Mouse (Mus musculus): ENCODE results near the gene Tesc. TPM values are rescaled to one million over a fixed set of nuclear protein-coding genes. Genes with fewer than 3 reads are reported as not detected.

Gene Tesc
- polyA plus RNA-seq, 1 experiment from 2014 or later, result 3.4 TPM

DNA sequence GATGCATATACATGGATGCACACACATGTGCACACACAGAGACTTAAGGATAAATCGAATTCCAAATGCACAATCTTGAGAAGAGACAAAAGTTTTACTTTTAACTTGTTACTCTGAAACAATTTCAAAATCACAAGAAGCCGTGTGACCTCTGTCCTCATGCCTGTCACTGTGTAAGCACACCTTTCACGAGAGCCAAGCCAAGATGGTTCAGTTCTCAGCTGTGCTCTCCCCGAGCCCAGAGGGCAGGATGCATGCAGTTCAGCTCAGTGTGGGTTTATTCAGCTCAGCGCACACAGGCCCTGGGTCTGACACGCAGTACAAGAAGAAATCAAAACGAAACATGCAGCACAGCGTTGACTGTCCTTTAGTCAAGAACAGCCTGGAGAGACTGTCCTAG lies 78.0 kb downstream of the Tesc start:
- WGBS, result 87% methylated on average over 8 of the region's 8 CpGs

DNA sequence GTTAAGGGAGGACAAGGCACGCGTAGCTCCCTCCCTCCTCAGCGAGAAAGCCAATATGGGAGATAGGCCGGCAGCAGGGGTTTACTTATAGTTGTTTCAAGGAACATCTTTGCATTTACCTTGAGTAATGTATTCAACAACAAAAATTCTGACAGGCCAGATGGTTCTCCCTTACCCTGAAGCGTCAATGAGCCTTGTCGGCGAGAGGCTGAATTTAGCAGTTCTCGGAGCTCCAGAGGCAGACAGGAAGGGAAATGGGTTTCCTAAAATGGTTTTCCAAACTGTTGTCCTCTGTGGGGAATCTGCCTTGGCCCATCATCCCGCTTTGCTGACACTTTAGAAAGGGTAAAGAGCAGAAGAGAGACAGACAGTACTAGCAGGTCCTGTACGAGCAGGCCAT lies 79.1 kb downstream of the Tesc start:
- no peaks in the 10 kb centered on the region for H3K4me1 ChIP-seq (ENCODE audit: control insufficient read depth, insufficient read depth, low read length)

More for the DNA sequence above, 78.0 kb downstream of the Tesc start:
- H3K9me3 ChIP-seq (replicated peaks; ENCODE audit: control insufficient read depth, low read length), result no peaks in the 10 kb centered on the region
- no peaks in the 10 kb centered on the region for H3K4me1 ChIP-seq (ENCODE audit: control insufficient read depth, insufficient read depth, low read length)
- H3K4me3 ChIP-seq (ENCODE audit: low read depth, low read length), result no peak overlapping the region
- H3K27ac ChIP-seq (replicated peaks; ENCODE audit: low read depth, low read length), result no peak overlapping the region
- ATAC-seq (replicated peaks; ENCODE audit: insufficient number of reproducible peaks, low FRiP score, low TSS enrichment, low read depth), result no peak
- no peaks in the 10 kb centered on the region; the same call in 1 of the 2 replicates for H3K36me3 ChIP-seq (replicated peaks; ENCODE audit: control insufficient read depth, insufficient read depth, low read depth, low read length)
- no peak overlapping the region for H3K9ac ChIP-seq (replicated peaks; ENCODE audit: low read length)
- H3K4me2 ChIP-seq (ENCODE audit: low read depth, low read length), result no peak overlapping the region
- no peaks in the 10 kb centered on the region for H3K27me3 ChIP-seq (ENCODE audit: control insufficient read depth, insufficient read depth, low read length)
- no peak for DNase-seq (ENCODE audit: low spot score)

DNA sequence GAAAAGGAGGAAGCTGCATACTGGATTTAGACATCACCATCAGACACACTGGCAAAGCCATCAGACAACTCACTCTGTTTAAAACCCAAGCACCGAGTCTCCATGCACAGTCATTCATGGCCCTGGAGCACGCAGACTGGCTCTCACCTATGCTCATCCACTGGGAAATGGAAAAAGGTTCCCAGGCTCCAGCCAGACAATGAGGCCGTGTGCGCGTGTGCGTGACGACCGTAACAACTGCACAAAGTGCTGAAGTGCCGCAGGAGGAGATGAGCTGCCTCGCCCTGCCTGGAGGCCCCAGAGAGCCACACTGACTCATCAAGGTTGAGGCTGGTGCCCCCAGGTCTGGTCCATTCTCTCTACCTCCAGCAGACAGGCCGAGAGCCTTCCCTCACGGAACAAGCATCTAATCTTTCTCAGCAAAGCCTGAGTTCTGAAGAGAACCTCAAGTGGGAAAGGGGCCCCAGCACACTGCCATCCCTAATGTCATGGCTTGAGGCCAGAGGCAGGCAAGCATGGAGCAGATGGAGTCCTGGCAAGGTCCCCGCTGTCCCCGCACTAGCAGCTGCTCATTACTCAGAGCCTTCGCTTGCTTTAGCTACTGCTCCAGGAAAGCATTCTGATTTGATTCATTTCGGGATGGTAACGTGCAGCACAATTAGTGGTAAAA lies 80.7 kb downstream of the Tesc start:
- DNase-seq (ENCODE audit: low spot score), result no peak
- Histone ChIP-seq H3K27me3 (ENCODE audit: control insufficient read depth, insufficient read depth, low read length) (no peaks in the 10 kb centered on the region), H3K9me3 (replicated peaks; ENCODE audit: control insufficient read depth, low read length) (no peaks in the 10 kb centered on the region), H3K27ac (replicated peaks; ENCODE audit: low read depth, low read length) (no peak overlapping the region), H3K4me3 (ENCODE audit: low read depth, low read length) (no peak overlapping the region), H3K36me3 (replicated peaks; ENCODE audit: control insufficient read depth, insufficient read depth, low read depth, low read length) (peaks cover 8% of the 10 kb centered on the region), H3K9ac (replicated peaks; ENCODE audit: low read length) (no peak overlapping the region), H3K4me2 (ENCODE audit: low read depth, low read length) (no peak overlapping the region), H3K4me1 (ENCODE audit: control insufficient read depth, insufficient read depth, low read length) (no peaks in the 10 kb centered on the region)
- no peak for ATAC-seq (replicated peaks; ENCODE audit: insufficient number of reproducible peaks, low FRiP score, low TSS enrichment, low read depth)
- 85% methylated on average over 17 of the region's 17 CpGs for WGBS

More for the DNA sequence above, 79.1 kb downstream of the Tesc start:
- Histone ChIP-seq H3K27ac (replicated peaks; ENCODE audit: low read depth, low read length) (no peak overlapping the region), H3K36me3 (replicated peaks; ENCODE audit: control insufficient read depth, insufficient read depth, low read depth, low read length) (peaks cover 8% of the 10 kb centered on the region), H3K9me3 (replicated peaks; ENCODE audit: control insufficient read depth, low read length) (no peaks in the 10 kb centered on the region), H3K4me3 (ENCODE audit: low read depth, low read length) (no peak overlapping the region), H3K27me3 (ENCODE audit: control insufficient read depth, insufficient read depth, low read length) (no peaks in the 10 kb centered on the region), H3K9ac (replicated peaks; ENCODE audit: low read length) (no peak overlapping the region), H3K4me2 (ENCODE audit: low read depth, low read length) (no peak overlapping the region)
- no peak for ATAC-seq (replicated peaks; ENCODE audit: insufficient number of reproducible peaks, low FRiP score, low TSS enrichment, low read depth)
- WGBS, result 95% methylated on average over 10 of the region's 10 CpGs
- no peak for DNase-seq (ENCODE audit: low spot score)

DNA sequence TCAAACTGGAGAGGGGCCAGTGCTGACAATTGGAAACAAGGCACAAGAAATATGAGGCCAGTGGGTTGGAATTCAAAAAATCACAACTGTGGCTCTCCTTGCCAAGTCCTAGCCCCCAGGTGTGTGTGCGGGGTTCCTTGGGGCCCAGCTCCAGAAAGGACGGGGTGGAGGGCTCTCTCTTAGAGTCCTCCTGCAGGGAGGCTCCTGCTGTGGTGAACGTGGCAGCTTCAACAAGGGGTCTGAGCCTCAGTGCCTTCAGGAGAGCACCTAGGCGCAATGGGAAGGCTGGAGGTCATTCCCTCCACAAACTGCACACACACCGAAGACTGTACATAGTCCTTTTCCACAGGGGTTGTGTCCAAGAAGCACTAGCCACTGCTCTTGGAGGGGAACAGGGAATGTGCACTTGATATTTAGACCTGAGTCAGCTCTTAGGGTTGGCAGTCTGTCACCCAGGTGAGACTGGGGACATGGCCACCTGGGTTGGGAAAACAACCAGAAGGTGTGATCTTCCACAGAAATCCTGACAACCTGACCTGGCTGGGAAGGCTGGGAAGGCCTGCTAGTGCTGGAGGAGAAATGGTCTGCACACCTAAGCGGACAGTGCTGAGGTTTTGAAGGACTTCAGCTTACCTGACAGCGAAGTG lies 81.4 kb downstream of the Tesc start:
- Histone ChIP-seq H3K9ac (replicated peaks; ENCODE audit: low read length) (no peak overlapping the region), H3K9me3 (replicated peaks; ENCODE audit: control insufficient read depth, low read length) (no peaks in the 10 kb centered on the region), H3K4me3 (ENCODE audit: low read depth, low read length) (no peak overlapping the region), H3K27ac (replicated peaks; ENCODE audit: low read depth, low read length) (no peak overlapping the region), H3K4me1 (ENCODE audit: control insufficient read depth, insufficient read depth, low read length) (no peaks in the 10 kb centered on the region), H3K27me3 (ENCODE audit: control insufficient read depth, insufficient read depth, low read length) (no peaks in the 10 kb centered on the region), H3K36me3 (replicated peaks; ENCODE audit: control insufficient read depth, insufficient read depth, low read depth, low read length) (peaks cover 8% of the 10 kb centered on the region), H3K4me2 (ENCODE audit: low read depth, low read length) (no peak overlapping the region)
- no peak for DNase-seq (ENCODE audit: low spot score)
- no peak for ATAC-seq (replicated peaks; ENCODE audit: insufficient number of reproducible peaks, low FRiP score, low TSS enrichment, low read depth)
- 87% methylated on average over 7 of the region's 7 CpGs for WGBS

Other genes starting within 250 kb of the Tesc start
- 0.15 and 0.25 TPM in 2 replicates for gene Nos1, start 246.7 kb upstream of the Tesc start, polyA plus RNA-seq (2014; fragmentation: Nextera tagmentation; extraction: Ambion mirVana)
- 67.6 and 74.6 TPM in 2 replicates for gene Fbxo21, start 51.0 kb upstream of the Tesc start, polyA plus RNA-seq (2014; fragmentation: Nextera tagmentation; extraction: Ambion mirVana)
- gene Fbxw8, start 127.7 kb downstream of the Tesc start, polyA plus RNA-seq (2014; fragmentation: Nextera tagmentation; extraction: Ambion mirVana), result 22.2 and 22.3 TPM in 2 replicates
- gene Hrk, start 136.9 kb downstream of the Tesc start, polyA plus RNA-seq (2014; fragmentation: Nextera tagmentation; extraction: Ambion mirVana), result 0.38 and 0.49 TPM in 2 replicates
- gene Rnft2, start 217.4 kb downstream of the Tesc start, polyA plus RNA-seq (2014; fragmentation: Nextera tagmentation; extraction: Ambion mirVana), result 4.3 TPM in 2 replicates
- 10.8 and 11.6 TPM in 2 replicates for gene 2410131K14Rik, start 217.5 kb downstream of the Tesc start, polyA plus RNA-seq (2014; fragmentation: Nextera tagmentation; extraction: Ambion mirVana)

Measured in embryonic facial prominence, embryonic 11.5 days (tissue).